ENCODE assay signal across 8 mouse cellular contexts in genomic region chr10:78279210-78279609, GRCm38 (mm10). TPM values are rescaled to one million over a fixed set of nuclear protein-coding genes. Genes with fewer than 3 reads are reported as not detected.
A peak's percentile ranks its signal among the peaks of the same experiment; 100 is the strongest.
DNase-seq lines count a peak whose midpoint lies in the region; ATAC-seq lines count a peak whose summit lies in the region.

No protein-coding gene starts in this region.

- H3K9ac ChIP-seq in heart, embryonic 12.5 days, result no peak overlapping the region
- no peak overlapping the region for H3K9ac ChIP-seq in kidney, embryonic 15.5 days
- H3K9ac ChIP-seq in liver, embryonic 12.5 days, result no peak overlapping the region

- no peaks in the 10 kb centered on the region for H3K27me3 ChIP-seq in heart, embryonic 12.5 days (replicated peaks)
- no peaks in the 10 kb centered on the region for H3K27me3 ChIP-seq in kidney, embryonic 15.5 days
- H3K27me3 ChIP-seq in liver, embryonic 12.5 days (replicated peaks), result peaks cover 6% of the 10 kb centered on the region; the same call in 1 of the 2 replicates

- H3K4me2 ChIP-seq in heart, embryonic 12.5 days, result no peak overlapping the region
- no peak overlapping the region for H3K4me2 ChIP-seq in kidney, embryonic 15.5 days
- no peak overlapping the region for H3K4me2 ChIP-seq in liver, embryonic 12.5 days

- peak; percentile 23 for DNase-seq in urinary bladder, postnatal 14 days (ENCODE audit: low spot score)
- no peak for DNase-seq in urinary bladder, postnatal 36 days (ENCODE audit: low spot score in 2 of 2)
- peak; percentile 77 to 83 for DNase-seq in cerebellum, postnatal 10 days
- peak; percentile 39 for DNase-seq in neural tube, embryonic 10.5 days (ENCODE audit: extremely low spot score, low spot score)
- peak; percentile 22 to 55 for DNase-seq in thymus, postnatal 10 days (ENCODE audit: low spot score in 2 of 2)

- H3K4me3 ChIP-seq in heart, embryonic 12.5 days, result no peak overlapping the region
- H3K4me3 ChIP-seq in kidney, embryonic 15.5 days (replicated peaks), result no peak overlapping the region
- H3K4me3 ChIP-seq in liver, embryonic 12.5 days, result no peak overlapping the region

- no peak overlapping the region for H3K27ac ChIP-seq in heart, embryonic 12.5 days (ENCODE audit: poor library complexity, severe bottlenecking)
- peak overlapping the region; percentile 57 for H3K27ac ChIP-seq in kidney, embryonic 15.5 days
- H3K27ac ChIP-seq in liver, embryonic 12.5 days, result no peak overlapping the region

- ATAC-seq in heart, embryonic 12.5 days (ENCODE audit: insufficient number of reproducible peaks, low FRiP score), result peak; percentile 56
- peak; percentile 90 for ATAC-seq in kidney, embryonic 15.5 days (replicated peaks; ENCODE audit: low FRiP score)
- ATAC-seq in liver, embryonic 12.5 days, result peak; percentile 48

- peaks cover 63% of the 10 kb centered on the region for H3K36me3 ChIP-seq in heart, embryonic 12.5 days
- H3K36me3 ChIP-seq in kidney, embryonic 15.5 days, result peaks cover 90% of the 10 kb centered on the region
- peaks cover 47% of the 10 kb centered on the region for H3K36me3 ChIP-seq in liver, embryonic 12.5 days

- 0 out of 2 replicates have a peak, but pooled peaks cover 6% of the 10 kb centered on the region for H3K4me1 ChIP-seq in heart, embryonic 12.5 days (replicated peaks)
- H3K4me1 ChIP-seq in kidney, embryonic 15.5 days, result peaks cover 16% of the 10 kb centered on the region
- no peaks in the 10 kb centered on the region for H3K4me1 ChIP-seq in liver, embryonic 12.5 days

- WGBS in heart, embryonic 12.5 days, result 48% methylated on average over 8 of the region's 8 CpGs
- WGBS in kidney, embryonic 15.5 days, result 34% methylated on average over 8 of the region's 8 CpGs
- 53% methylated on average over 8 of the region's 8 CpGs for WGBS in liver, embryonic 12.5 days (ENCODE audit: insufficient replicate concordance)

- H3K9me3 ChIP-seq in heart, embryonic 12.5 days (replicated peaks), result no peaks in the 10 kb centered on the region
- no peaks in the 10 kb centered on the region for H3K9me3 ChIP-seq in kidney, embryonic 15.5 days (replicated peaks)
- H3K9me3 ChIP-seq in liver, embryonic 12.5 days (replicated peaks), result no peaks in the 10 kb centered on the region

RNA-seq across cellular contexts. Expression of gene Trappc10, which starts 34.8 kb away (rescaled TPM):
- polyA plus RNA-seq in heart, embryonic 12.5 days (2016; fragmentation: Nextera tagmentation; extraction: Ambion mirVana), result 14.5 and 16.1 TPM in 2 replicates
- 12.5 and 12.7 TPM in 2 replicates for polyA plus RNA-seq in kidney, embryonic 15.5 days (2015; fragmentation: Nextera tagmentation; extraction: Ambion mirVana)
- polyA plus RNA-seq in liver, embryonic 12.5 days (2016; fragmentation: Nextera tagmentation; extraction: Ambion mirVana), result 21.9 and 24.5 TPM in 2 replicates

Comparison
In these comparisons a context has a peak if more than half of its experiments do, and no peak if none do; other contexts are left out.
1. DNase-seq: peak in urinary bladder, postnatal 14 days (single experiment), cerebellum, postnatal 10 days (2 of 2), neural tube, embryonic 10.5 days (single experiment) and thymus, postnatal 10 days (2 of 2); none in urinary bladder, postnatal 36 days (0 of 2).
2. Peak in every context shown above with its lines, with median percentiles within 50 percentile points of each other: ATAC-seq.